Mouse (Mus musculus) bone marrow macrophage, adult 2 months (primary cell): ENCODE measurements around the gene Zer1.

Experiments
- CTCF ChIP-seq: IDR thresholded peaks from 2 replicates; pipeline ENCODE4 v1.5.1; 2012; ENCODE audit warnings: low read depth, mild to moderate bottlenecking, low read length, moderate library complexity
- POLR2A ChIP-seq: IDR thresholded peaks from 2 replicates; pipeline ENCODE4 v1.6.1; 2012; ENCODE audit warnings: mild to moderate bottlenecking, low read depth, low read length, borderline replicate concordance

DNA sequence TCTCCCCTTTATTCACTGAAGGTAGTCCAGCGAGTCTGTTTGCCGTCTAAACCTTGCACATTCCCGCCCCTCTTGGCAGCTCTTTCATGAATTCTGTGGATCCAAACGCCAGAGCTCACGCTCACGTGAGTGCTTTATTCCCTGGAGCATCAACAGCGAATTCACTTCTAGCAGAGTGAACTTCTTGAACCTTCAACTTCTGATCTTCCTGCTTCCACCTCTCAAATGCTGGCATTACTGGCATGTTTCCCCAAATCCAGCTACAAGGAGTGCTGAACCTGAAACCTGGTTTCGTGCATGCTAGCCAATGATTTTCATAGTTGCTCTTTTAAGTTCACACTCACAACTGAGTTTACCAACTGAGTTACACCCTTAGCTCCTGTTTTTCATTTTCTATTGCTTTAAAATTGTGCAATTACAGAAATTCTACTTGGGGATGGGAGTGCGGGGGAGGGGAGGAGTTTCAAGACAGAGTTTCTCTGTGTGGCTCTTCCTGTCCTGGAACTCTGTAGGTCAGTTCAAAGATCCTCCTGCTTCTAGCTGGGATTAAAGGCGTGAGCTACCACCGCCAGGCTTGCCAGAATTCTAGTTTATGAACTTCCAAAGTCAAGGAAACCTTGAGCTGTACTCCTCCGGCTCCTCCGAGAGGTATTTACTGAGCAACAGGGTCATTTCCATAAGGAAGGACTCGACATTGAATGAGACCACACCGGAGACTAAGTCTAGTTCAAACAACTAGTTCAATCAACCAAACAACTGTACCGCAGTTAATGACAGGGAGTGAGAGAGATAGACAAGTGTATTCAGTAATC, 8.6 kb upstream of the Zer1 start:
- TF ChIP-seq POLR2A (no peak), CTCF (no peak)
